18 mouse cellular contexts compared by ENCODE assay signal in the genomic region with DNA sequence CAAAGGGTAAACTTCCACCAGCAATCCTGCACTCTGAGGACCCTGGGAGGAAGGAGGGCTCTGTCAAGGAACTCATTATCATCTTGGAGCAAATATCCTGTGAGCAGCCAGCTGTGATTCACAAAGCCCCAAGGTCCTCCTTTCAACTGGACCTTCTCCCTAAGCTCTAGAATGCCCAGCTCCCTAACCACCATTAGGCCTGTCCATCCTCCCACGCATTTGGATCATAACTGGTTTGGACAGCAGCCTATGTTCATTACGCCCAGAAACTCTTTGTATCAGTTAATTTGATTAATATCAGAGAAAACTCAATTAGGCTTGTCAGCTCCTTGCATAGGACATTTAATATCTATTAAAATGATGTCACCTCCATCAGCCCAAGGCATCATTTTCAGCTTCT.
"Had no signal": no experiment of that assay in that cellular context is flagged by ENCODE, and none has a peak within 500 bp of the region (broad histone marks: within the 10 kb centered on the region; RNA-seq: fewer than 3 reads in every experiment).

No protein-coding gene starts in this region.

- H3K27ac ChIP-seq: liver, embryonic 15.5 days; lung, embryonic 15.5 days; midbrain, embryonic 10.5 days; midbrain, embryonic 12.5 days; neural tube, embryonic 12.5 days had no signal

- H3K9me3 ChIP-seq: liver, embryonic 15.5 days; lung, embryonic 15.5 days; midbrain, embryonic 10.5 days; midbrain, embryonic 12.5 days; neural tube, embryonic 12.5 days had no signal

- H3K27me3 ChIP-seq: liver, embryonic 15.5 days; lung, embryonic 15.5 days; midbrain, embryonic 12.5 days; neural tube, embryonic 12.5 days had no signal

- DNase-seq: liver, postnatal 0 days; lung, adult 2 months; lung, postnatal 14 days; lung, postnatal 4 days; midbrain, embryonic 14.5 days; right cerebral cortex, adult 18-20 months; right cerebral cortex, postnatal 25 days; right cerebral cortex, postnatal 4 days; spleen, adult 18-20 months; thymus, adult 18-20 months; thymus, postnatal 14 days; thymus, postnatal 36 days had no signal

- ATAC-seq: liver, postnatal 0 days; lung, postnatal 0 days had no signal

- H3K9ac ChIP-seq: liver, embryonic 15.5 days; liver, postnatal 0 days; lung, embryonic 15.5 days; midbrain, embryonic 12.5 days; neural tube, embryonic 12.5 days had no signal

- H3K36me3 ChIP-seq: liver, embryonic 15.5 days; lung, embryonic 15.5 days; midbrain, embryonic 10.5 days; midbrain, embryonic 12.5 days; neural tube, embryonic 12.5 days had no signal

- H3K4me2 ChIP-seq: liver, embryonic 15.5 days; lung, embryonic 15.5 days; midbrain, embryonic 12.5 days; neural tube, embryonic 12.5 days had no signal

- H3K4me3 ChIP-seq: liver, embryonic 15.5 days; lung, embryonic 15.5 days; midbrain, embryonic 10.5 days; midbrain, embryonic 12.5 days; neural tube, embryonic 12.5 days had no signal

- H3K4me1 ChIP-seq: liver, embryonic 15.5 days; lung, embryonic 15.5 days; midbrain, embryonic 10.5 days; midbrain, embryonic 12.5 days; neural tube, embryonic 12.5 days had no signal
